Mouse (Mus musculus): ENCODE measurements at regions not wholly inside any gene's neighbourhood (a gene's known extent, or its start where the extent isn't known, plus 50 kb on each side); places are given as distances from the start of the nearest gene placed in this dataset.

GRCm38 (mm10) chr1:125123861-125124260 lies 311.7 kb downstream of the Actr3 start:
- WGBS, result 34% methylated on average over 3 of the region's 3 CpGs
- Histone ChIP-seq H3K36me3 (no peaks in the 10 kb centered on the region), H3K4me3 (replicated peaks) (no peak overlapping the region), H3K9me3 (no peaks in the 10 kb centered on the region), H3K9ac (replicated peaks) (no peak overlapping the region), H3K27me3 (no peaks in the 10 kb centered on the region), H3K27ac (no peak overlapping the region), H3K4me2 (no peak overlapping the region), H3K4me1 (replicated peaks) (no peaks in the 10 kb centered on the region)
- ATAC-seq (ENCODE audit: insufficient number of reproducible peaks, insufficient read depth, low FRiP score, low TSS enrichment, low read depth), result no peak

- Histone ChIP-seq H3K9ac (replicated peaks) (no peak overlapping the region), H3K4me3 (replicated peaks) (no peak overlapping the region), H3K36me3 (no peaks in the 10 kb centered on the region), H3K4me2 (no peak overlapping the region), H3K27me3 (no peaks in the 10 kb centered on the region), H3K4me1 (replicated peaks) (no peaks in the 10 kb centered on the region), H3K9me3 (0 out of 2 replicates have a peak, but pooled peaks cover 3% of the 10 kb centered on the region), H3K27ac (no peak overlapping the region)
- ATAC-seq (ENCODE audit: insufficient number of reproducible peaks, insufficient read depth, low FRiP score, low TSS enrichment, low read depth), result no peak
- 80% methylated on average over 2 of the region's 2 CpGs for WGBS
Measured at GRCm38 (mm10) chr1:125100596-125100995, 334.9 kb downstream of the Actr3 start.

DNA sequence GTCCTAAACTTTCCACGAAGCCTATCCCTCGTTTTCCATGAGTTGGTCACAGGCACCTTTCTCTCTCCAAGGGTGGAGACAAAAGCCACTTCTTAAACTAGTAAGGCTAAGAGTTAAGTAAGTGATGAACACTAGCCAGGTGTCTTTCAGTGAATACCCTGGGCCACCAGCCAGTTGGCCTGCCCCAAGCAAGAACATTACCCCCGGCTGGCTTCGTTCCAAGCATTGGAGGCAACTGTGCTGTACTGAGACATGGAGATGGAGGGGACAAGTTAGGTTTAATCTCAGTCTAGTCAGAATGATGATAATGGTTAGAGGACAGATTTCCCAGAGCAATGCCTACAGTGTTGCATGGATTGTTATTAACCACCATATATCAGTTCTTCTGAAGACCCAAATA lies 350.6 kb downstream of the Actr3 start:
- no peak for ATAC-seq (ENCODE audit: insufficient number of reproducible peaks, insufficient read depth, low FRiP score, low TSS enrichment, low read depth)
- Histone ChIP-seq H3K27ac (no peak overlapping the region), H3K9ac (replicated peaks) (no peak overlapping the region), H3K27me3 (no peaks in the 10 kb centered on the region), H3K4me1 (replicated peaks) (no peaks in the 10 kb centered on the region), H3K4me3 (replicated peaks) (no peak overlapping the region), H3K36me3 (no peaks in the 10 kb centered on the region), H3K4me2 (no peak overlapping the region), H3K9me3 (no peaks in the 10 kb centered on the region)
- WGBS, result 87% methylated on average over 4 of the region's 4 CpGs

DNA sequence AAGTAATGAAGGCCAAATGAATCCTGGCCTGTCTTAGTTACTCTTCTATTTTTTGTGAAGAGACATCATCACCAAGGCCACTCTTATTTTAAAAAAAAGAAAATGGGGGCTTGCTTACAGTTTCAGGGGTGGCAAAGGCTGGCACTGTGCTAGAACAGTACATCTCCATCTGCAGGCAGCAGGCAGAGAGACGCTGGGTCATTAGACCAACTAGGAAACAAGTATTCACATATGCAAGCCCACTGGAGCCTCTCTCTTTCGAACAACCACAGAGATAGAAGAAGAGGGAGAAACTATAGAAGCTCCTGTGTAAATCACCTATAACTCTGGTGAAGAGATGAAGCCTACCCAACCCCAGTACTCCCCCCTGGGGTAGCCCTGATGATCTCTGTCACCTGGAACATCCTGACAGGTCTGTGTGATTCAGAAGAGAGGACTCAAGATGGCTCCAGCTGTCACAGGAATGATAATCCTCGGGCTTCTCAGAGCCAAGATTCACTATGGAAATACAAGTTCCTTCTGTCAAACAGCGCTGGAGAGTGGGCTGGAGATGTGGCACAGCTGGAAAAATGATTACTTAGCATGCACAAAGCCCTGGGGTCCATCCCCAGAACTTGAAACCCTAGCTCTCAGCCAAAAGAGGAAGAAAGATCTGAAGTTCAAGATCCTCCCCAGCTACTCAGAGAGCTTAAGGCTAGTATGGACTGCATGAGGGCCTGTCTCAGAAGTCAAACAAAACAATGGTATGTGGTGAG lies 395.8 kb downstream of the Actr3 start:
- Histone ChIP-seq H3K4me2 (no peak overlapping the region), H3K27ac (no peak overlapping the region), H3K36me3 (no peaks in the 10 kb centered on the region), H3K9ac (replicated peaks) (no peak overlapping the region), H3K9me3 (no peaks in the 10 kb centered on the region), H3K4me3 (replicated peaks) (no peak overlapping the region), H3K27me3 (no peaks in the 10 kb centered on the region), H3K4me1 (replicated peaks) (no peaks in the 10 kb centered on the region)
- WGBS, result 57% methylated on average over 4 of the region's 4 CpGs
- no peak for ATAC-seq (ENCODE audit: insufficient number of reproducible peaks, insufficient read depth, low FRiP score, low TSS enrichment, low read depth)

DNA sequence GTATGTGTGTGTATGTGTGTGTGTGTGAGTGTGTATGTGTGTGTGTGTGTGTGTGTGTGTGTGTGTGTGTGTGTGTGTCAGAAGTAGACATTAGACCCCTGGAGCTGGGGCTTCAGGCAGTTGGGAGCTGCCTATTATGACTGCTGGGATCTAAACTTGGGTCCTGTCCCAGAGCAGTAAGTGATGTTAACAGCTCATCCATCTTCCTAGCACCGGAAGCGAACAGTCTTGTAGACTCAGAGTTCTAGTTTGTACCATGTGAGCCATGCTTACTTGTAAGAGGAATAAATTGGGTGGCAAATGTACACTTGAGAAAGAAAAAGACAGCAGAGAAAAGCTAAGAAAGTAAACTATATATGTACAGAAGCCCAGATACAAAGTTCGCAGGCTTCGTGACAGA lies 422.2 kb downstream of the Actr3 start:
- H3K36me3 ChIP-seq, result no peaks in the 10 kb centered on the region
- no peaks in the 10 kb centered on the region for H3K4me1 ChIP-seq (replicated peaks)
- H3K27me3 ChIP-seq, result no peaks in the 10 kb centered on the region
- no peak overlapping the region for H3K4me2 ChIP-seq
- no peak overlapping the region for H3K9ac ChIP-seq (replicated peaks)
- H3K27ac ChIP-seq, result no peak overlapping the region
- no peaks in the 10 kb centered on the region for H3K9me3 ChIP-seq
- H3K4me3 ChIP-seq (replicated peaks), result no peak overlapping the region
- 84% methylated on average over 4 of the region's 4 CpGs for WGBS
- ATAC-seq (ENCODE audit: insufficient number of reproducible peaks, insufficient read depth, low FRiP score, low TSS enrichment, low read depth), result no peak

- 85% methylated on average over 2 of the region's 2 CpGs for WGBS
- H3K9me3 ChIP-seq, result no peaks in the 10 kb centered on the region
- no peaks in the 10 kb centered on the region for H3K27me3 ChIP-seq
- no peak overlapping the region for H3K9ac ChIP-seq (replicated peaks)
- H3K4me3 ChIP-seq (replicated peaks), result no peak overlapping the region
- no peaks in the 10 kb centered on the region for H3K4me1 ChIP-seq (replicated peaks)
- no peak overlapping the region for H3K4me2 ChIP-seq
- H3K36me3 ChIP-seq, result no peaks in the 10 kb centered on the region
- ATAC-seq (ENCODE audit: insufficient number of reproducible peaks, insufficient read depth, low FRiP score, low TSS enrichment, low read depth), result no peak
- no peak overlapping the region for H3K27ac ChIP-seq
Measured at GRCm38 (mm10) chr1:125011893-125012292, 423.6 kb downstream of the Actr3 start.

DNA sequence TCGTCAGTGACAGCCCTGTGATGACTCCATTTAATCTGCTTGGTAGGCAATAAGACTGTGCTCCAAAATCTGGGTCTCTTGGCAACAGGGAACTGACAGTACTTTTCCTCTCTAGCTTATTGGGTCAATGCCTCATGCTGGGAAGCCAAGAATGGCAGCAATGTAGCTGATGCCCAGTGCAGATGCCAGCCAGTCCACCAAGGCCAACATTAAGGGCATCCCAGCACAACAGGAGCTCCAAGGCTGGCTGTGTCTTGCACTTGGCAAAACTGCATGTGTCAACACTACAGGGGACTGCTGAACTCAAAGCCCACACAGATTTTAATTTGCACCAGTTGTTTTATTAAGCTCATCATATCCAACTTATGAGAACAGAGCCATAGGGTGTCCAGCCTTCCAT lies 437.9 kb downstream of the Actr3 start:
- H3K4me3 ChIP-seq (replicated peaks), result no peak overlapping the region
- H3K27ac ChIP-seq, result no peak overlapping the region
- no peaks in the 10 kb centered on the region for H3K4me1 ChIP-seq (replicated peaks)
- H3K36me3 ChIP-seq, result no peaks in the 10 kb centered on the region
- H3K9me3 ChIP-seq, result no peaks in the 10 kb centered on the region
- no peak overlapping the region for H3K9ac ChIP-seq (replicated peaks)
- no peak for ATAC-seq (ENCODE audit: insufficient number of reproducible peaks, insufficient read depth, low FRiP score, low TSS enrichment, low read depth)
- 59% methylated on average over 1 of the region's 1 CpGs for WGBS
- no peaks in the 10 kb centered on the region for H3K27me3 ChIP-seq
- no peak overlapping the region for H3K4me2 ChIP-seq

GRCm38 (mm10) chr1:124950849-124951248 lies 484.7 kb downstream of the Actr3 start:
- Histone ChIP-seq H3K4me1 (replicated peaks) (no peaks in the 10 kb centered on the region), H3K4me3 (replicated peaks) (no peak overlapping the region), H3K9me3 (no peaks in the 10 kb centered on the region; the same call in 1 of the 2 replicates), H3K4me2 (no peak overlapping the region), H3K9ac (replicated peaks) (no peak overlapping the region), H3K27me3 (no peaks in the 10 kb centered on the region), H3K36me3 (no peaks in the 10 kb centered on the region), H3K27ac (no peak overlapping the region)
- ATAC-seq (ENCODE audit: insufficient number of reproducible peaks, insufficient read depth, low FRiP score, low TSS enrichment, low read depth), result no peak

DNA sequence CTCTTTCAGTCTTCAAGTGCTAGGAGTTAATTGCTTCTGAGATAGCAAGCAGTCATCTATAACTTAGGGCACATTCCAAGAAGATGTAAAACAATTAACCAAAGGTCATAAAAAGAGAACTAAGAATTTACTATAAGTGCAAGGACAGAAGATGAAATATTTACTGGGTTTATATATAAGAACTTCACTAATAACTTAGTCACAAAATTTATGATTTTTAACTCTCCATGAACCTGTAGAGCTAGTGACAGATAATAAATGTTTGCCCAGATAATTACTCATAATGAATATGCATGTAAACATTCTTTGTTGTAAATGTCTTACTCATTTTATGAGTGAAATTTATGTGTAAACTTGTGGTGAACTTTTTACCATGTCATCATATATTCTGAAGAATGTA lies 531.2 kb downstream of the Actr3 start:
- Histone ChIP-seq H3K36me3 (no peaks in the 10 kb centered on the region), H3K27me3 (no peaks in the 10 kb centered on the region), H3K9ac (replicated peaks) (no peak overlapping the region), H3K9me3 (no peaks in the 10 kb centered on the region), H3K4me2 (no peak overlapping the region), H3K4me1 (replicated peaks) (no peaks in the 10 kb centered on the region), H3K4me3 (replicated peaks) (no peak overlapping the region), H3K27ac (no peak overlapping the region)
- ATAC-seq (ENCODE audit: insufficient number of reproducible peaks, insufficient read depth, low FRiP score, low TSS enrichment, low read depth), result no peak

DNA sequence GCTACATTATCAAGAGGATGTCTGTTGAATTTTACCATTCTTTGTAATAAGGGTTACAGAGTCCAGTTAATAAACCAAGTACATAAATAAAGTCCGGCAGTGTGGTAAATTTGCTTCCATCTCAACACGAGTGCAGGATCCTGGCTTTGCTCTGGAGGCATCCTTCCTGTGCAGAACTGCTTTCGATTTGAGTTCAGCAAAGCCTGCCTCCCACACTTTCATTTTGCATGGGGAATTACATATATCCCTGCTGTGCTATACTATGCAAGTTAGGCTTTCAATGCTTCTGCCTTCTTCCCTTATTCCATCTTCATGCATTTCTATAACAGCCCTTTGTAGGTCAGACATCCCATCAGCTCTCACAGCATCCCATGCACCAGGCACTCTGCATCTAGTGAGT lies 564.4 kb downstream of the Actr3 start:
- Histone ChIP-seq H3K27ac (no peak overlapping the region), H3K9me3 (0 out of 2 replicates have a peak, but pooled peaks cover 4% of the 10 kb centered on the region), H3K36me3 (no peaks in the 10 kb centered on the region), H3K9ac (replicated peaks) (no peak overlapping the region), H3K4me2 (no peak overlapping the region), H3K4me3 (replicated peaks) (no peak overlapping the region), H3K4me1 (replicated peaks) (no peaks in the 10 kb centered on the region), H3K27me3 (no peaks in the 10 kb centered on the region)
- 85% methylated on average over 3 of the region's 3 CpGs for WGBS
- ATAC-seq (ENCODE audit: insufficient number of reproducible peaks, insufficient read depth, low FRiP score, low TSS enrichment, low read depth), result no peak

DNA sequence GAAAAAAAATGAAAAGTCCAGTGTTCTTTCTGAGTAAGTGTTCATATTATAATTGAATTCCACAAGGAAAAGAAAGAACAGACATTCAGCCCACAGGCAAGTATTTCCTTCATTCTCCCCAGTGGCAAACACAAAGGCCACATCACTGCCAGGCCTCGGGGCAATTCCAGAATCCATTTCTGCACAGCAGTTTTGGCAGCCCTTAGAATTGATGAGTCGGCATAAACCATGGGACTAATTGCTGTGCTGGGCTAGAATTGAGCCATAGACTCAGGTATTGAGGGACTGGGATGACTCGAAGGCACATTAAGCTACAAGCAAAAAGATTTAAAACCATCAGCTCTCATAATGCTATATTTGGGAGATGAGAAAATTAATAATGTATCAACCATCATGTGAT lies 569.3 kb downstream of the Actr3 start:
- no peak overlapping the region for H3K4me2 ChIP-seq
- 0 out of 2 replicates have a peak, but pooled peaks cover 4% of the 10 kb centered on the region for H3K9me3 ChIP-seq
- WGBS, result 75% methylated on average over 3 of the region's 3 CpGs
- no peaks in the 10 kb centered on the region for H3K27me3 ChIP-seq
- no peaks in the 10 kb centered on the region for H3K36me3 ChIP-seq
- H3K27ac ChIP-seq, result no peak overlapping the region
- H3K9ac ChIP-seq (replicated peaks), result no peak overlapping the region
- no peaks in the 10 kb centered on the region for H3K4me1 ChIP-seq (replicated peaks)
- ATAC-seq (ENCODE audit: insufficient number of reproducible peaks, insufficient read depth, low FRiP score, low TSS enrichment, low read depth), result no peak
- no peak overlapping the region for H3K4me3 ChIP-seq (replicated peaks)

GRCm38 (mm10) chr1:124845681-124846080 lies 589.8 kb downstream of the Actr3 start:
- Histone ChIP-seq H3K27me3 (no peaks in the 10 kb centered on the region), H3K4me3 (replicated peaks) (no peak overlapping the region), H3K27ac (no peak overlapping the region), H3K4me2 (no peak overlapping the region), H3K9me3 (no peaks in the 10 kb centered on the region), H3K4me1 (replicated peaks) (no peaks in the 10 kb centered on the region), H3K36me3 (no peaks in the 10 kb centered on the region), H3K9ac (replicated peaks) (no peak overlapping the region)
- 64% methylated on average over 6 of the region's 6 CpGs for WGBS
- no peak for ATAC-seq (ENCODE audit: insufficient number of reproducible peaks, insufficient read depth, low FRiP score, low TSS enrichment, low read depth)
